Mouse (Mus musculus): ENCODE results near the gene Chrna9.
A peak's percentile ranks its signal among the peaks of the same experiment; 100 is the strongest.

The Chrna9 gene

DNA sequence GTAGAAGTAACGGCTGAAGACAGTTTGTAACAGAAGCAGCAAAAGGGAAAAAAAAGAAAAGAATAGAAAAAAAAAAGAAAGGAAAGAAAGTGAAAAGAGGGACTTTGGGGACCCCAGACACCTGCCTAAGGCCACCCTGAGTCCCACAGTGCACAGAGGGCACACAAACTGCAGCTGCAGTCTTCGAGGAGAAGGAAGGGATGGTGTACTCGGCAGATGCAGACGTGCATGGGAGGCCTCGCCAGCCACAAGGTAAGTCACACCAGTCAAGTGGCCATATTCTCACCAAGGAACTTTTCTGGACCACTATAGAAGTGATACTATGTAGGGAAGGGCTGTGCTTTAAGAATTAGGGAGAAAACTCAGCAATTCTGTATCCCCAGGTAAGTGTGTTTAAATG is at the start of gene Chrna9:
Gene Chrna9 (plus strand): TSS at position 139 of the 400 bp plus-strand sequence.
- no peak for DNase-seq

DNA sequence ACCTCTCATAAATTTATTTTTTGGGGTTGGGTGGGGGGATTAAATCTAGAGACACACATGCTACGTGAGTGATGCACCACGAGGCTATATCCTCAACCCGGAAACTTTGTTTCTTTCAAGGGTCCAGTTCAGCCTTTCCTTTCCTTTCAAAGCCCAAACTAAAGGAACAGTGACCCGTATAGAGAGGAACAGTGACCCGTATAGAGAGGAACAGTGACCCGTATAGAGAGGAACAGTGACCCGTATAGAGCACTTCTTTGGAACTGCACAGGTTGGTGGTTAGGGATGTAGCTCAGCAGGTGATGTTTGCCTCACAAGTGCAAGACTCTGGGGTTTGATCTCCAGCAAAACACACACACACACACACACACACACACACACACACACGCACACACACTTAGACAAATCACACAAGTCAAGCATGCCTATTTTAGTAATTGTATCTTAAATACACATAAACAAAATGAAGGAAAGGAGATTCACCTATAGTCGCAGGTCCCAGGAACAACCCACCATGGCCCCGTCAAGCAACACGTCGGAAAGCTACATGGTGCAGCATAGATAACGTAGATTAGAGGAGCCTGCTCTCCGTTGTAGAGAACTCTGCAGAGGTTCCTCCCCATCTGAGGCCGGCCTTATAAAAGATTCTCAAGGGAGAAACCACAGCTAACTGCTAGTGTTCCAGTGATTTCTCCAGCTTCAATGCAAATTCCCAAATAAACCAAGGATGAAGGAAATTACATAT is 48.9 kb upstream of the Chrna9 start:
- peak; percentile 65 for DNase-seq

GRCm38 (mm10) chr5:65888102-65888501 is 46.6 kb upstream of the Chrna9 start:
- peak; percentile 69 for DNase-seq

- DNase-seq, result peak; percentile 66
These were observed 45.7 kb upstream of the Chrna9 start for GRCm38 (mm10) chr5:65888998-65889397.

DNA sequence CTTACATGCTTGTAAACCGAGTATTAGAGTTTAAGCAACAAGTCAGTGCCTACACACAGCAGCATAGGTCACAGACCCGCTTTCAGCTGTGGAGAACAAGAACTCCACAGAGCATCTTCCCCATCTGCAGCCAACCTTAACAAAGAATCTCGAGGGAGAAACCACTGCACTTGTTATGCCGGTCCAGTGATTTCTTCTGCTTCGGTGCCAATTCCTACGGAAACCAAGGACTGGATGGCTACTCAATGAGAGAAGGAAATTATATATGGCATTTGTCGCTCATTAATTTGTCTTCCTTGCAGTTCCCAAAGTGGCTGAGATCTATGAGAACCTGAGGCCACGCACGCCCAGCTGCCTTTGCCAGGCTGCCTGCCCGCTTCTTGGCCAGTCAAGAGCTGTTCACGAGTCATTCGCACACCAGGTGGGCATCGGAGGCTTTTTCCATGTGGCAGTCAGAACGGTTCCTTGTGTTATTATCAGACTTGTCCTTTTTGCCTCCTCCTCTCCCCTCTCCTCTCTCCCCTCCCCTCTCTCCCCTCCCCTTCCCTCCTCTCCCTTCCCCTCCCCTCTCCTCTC is 43.4 kb upstream of the Chrna9 start:
- DNase-seq, result peak; percentile 53

GRCm38 (mm10) chr5:65895121-65895692 is 39.5 kb upstream of the Chrna9 start:
- DNase-seq, result peak; percentile 68

DNA sequence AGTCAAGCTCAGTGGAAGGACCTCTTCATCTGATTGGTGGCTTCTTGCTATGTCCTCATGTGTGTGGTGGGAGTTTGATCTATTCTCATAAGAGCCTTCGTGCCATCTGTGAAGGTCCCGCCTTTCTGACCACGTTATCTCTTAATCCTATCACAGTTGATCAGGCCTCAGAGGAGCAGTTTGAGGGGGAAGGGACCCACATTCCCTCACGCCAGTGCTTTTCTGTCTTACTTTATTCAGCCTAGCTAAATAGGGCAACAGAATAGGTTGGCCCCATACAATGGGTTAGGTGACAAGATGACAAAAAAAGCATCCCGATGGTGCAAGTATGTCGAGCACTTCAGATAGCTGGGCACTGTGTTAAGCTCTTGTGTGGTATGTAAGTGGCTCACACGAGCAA is 39.0 kb upstream of the Chrna9 start:
- DNase-seq, result peak; percentile 83

- peak; percentile 11 for DNase-seq
These were observed 37.0 kb upstream of the Chrna9 start for GRCm38 (mm10) chr5:65897731-65898130.

- DNase-seq, result peak; percentile 42
These were observed 36.0 kb upstream of the Chrna9 start for GRCm38 (mm10) chr5:65898683-65899082.

DNA sequence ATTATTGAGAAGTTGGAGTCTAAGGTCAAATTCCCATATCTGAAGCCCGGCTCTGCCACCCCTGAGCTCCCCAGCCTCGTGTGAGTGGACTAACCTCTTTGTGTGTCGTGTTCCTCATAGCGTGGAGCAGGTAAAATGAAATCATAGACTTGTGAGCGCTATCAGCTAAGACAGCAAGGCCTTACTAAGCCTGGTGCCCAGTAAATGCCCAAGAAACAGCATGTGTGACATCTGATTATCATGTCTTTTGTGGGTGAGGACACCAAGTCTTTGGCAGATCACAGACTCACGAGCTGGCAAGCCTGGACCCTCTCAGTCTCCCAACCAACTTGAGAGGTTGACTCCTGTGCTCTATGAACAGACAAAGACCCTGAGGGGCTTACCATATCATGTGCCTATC is 34.6 kb upstream of the Chrna9 start:
- DNase-seq, result no peak

DNA sequence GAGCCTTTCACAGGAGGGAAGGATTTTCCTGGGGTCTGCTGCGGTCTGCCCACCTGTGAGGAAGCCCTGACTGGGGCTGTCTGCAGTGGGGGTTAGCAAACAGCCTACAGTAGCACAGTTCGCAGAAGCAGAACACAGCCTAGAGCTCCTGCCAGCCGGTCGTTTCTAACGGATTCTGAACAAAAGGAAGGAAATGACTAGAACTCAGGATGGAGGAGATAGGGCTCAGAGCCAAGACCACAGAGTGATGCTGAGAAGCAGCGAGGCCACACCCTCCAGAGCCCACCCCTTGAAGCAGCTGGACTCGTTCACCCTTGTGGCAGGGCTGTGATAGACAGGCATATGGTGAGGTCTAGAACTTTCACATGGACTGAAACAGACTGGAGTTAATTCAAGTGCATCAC is 33.9 kb upstream of the Chrna9 start:
- DNase-seq, result peak; percentile 91

- DNase-seq, result no peak
These were observed 32.8 kb upstream of the Chrna9 start for GRCm38 (mm10) chr5:65901868-65902418.

GRCm38 (mm10) chr5:65902811-65903210 is 31.9 kb upstream of the Chrna9 start:
- no peak for DNase-seq

DNA sequence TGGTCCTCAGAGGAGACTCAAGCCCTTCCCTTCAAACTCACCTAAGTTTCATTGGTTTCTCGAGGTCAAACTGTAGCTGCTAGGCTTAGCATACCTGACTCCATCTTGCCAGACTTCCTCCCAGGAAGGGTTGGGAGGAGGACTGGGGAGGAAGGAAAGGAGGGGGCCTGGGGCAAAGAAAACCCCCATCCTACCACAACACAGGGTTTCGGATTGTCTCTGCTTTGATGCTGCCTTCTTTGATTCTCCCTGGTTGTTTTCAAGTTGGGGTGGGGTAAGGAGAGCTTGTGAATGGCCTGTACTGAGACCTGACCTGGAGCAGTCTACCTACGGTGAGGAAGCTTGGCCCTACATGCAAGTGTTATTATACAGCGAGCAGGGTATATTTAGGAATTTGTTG is 30.2 kb upstream of the Chrna9 start:
- DNase-seq, result peak; percentile 43

DNA sequence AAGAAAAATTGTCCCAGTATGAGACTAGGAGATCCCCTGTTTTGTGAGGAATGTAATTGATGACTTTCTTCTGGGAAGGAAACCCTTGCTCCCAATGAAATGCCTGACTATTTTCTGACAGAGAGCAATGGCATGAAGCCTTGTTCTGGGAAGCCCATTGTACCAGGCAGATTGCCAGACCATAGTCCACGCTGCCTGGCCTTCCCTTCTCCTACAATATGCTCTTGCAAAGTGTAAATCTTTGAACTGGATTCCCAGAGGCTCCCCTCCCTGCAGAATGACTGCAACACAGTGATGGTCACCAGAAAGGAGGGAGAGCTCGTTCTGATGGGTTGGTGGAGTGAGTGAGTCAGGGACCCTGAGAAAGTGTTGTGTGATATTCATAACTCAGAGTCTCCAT is 26.0 kb upstream of the Chrna9 start:
- DNase-seq, result peak; percentile 61

GRCm38 (mm10) chr5:65909321-65909720 is 25.4 kb upstream of the Chrna9 start:
- no peak for DNase-seq

DNA sequence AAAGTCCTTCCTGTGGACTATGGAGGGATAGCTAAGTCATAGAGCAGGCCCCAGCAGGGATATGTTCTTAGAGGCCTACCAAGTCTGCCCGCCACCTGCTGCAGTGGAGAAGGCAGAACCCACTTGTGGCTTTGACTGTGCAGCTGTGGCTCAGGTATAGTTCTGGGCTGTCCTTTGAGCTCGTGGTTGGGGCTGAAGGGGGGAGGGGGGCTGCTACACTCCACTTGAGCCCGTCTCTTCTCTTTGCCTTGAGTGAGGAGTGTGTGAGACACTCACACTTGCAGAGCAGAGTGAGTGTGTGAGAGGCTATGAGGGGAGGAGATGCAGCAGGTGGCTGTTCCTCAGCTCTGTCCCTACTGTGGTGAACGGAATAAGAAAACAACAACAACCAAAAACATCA is 24.3 kb upstream of the Chrna9 start:
- no peak for DNase-seq

DNA sequence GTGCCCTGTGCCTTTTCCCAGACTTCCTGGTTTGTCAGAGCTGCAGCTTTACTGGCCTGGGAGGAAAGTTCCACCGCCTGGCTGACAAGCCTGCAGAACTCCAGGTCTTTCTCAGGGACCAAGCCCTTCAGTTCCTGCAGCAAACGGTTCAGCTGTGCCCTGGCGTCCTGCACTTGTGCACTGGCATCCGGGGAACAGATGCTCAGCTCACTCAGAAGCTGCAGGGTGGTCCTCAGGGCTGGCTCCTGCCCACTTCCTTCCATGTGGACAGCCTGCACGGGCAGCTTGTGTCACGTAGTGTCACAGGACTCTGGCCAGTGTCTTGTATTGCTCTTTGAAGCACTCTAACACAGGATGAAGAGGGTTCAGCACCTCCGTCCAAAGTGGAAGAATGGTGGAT is 23.0 kb upstream of the Chrna9 start:
- DNase-seq, result no peak

DNA sequence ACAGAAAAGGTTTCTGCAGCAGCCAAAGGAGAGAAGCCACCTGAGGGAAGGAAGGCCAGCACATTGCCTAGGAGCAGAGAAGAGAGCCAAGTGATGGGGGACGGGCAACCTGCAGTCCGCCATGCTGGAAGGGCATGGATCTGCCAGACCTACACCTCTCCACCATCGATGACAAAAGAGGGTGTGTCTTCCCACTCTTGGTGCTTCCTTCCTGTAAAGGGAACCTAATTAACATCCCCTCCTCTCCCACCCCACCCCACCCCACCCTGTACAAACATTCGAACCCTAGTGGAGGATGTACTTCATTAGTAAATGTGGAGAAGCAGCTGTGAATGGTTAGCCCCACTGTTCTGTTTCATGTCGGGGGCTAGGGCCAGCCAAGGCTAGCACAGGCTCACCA is 22.5 kb upstream of the Chrna9 start:
- DNase-seq, result no peak

GRCm38 (mm10) chr5:65913126-65913525 is 21.6 kb upstream of the Chrna9 start:
- no peak for DNase-seq

- no peak for DNase-seq
These were observed 20.4 kb upstream of the Chrna9 start for GRCm38 (mm10) chr5:65914342-65914741.

- no peak for DNase-seq
These were observed 17.8 kb upstream of the Chrna9 start for GRCm38 (mm10) chr5:65916930-65917329.

GRCm38 (mm10) chr5:65918601-65919000 is 16.1 kb upstream of the Chrna9 start:
- no peak for DNase-seq

- no peak for DNase-seq
These were observed 15.4 kb upstream of the Chrna9 start for GRCm38 (mm10) chr5:65919326-65919725.

Data from heart, adult 11 months (tissue).